Mouse (Mus musculus): Measurements from ENCODE around the gene Bicral.

DNA sequence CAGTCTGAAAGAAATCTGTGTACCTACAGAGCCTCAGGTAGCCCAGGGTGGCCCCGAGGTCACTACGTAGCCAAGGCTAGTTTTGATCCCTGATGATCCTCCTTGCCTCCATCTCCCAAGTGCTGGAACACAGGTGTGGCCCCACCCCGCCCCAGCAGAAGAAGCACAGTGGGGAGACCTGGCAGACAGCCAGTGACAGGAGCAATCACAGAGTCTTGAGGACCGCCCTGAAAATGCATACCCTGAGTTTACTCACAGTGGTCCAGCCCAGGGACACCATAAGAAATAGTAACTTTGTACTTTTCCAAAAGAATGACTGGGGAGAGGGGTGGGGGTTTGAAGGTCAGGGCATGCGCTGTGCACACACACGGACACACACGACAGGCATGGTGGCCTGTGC, 37.7 kb downstream of the Bicral start:
- TF ChIP-seq POLR2A (IDR thresholded peaks at IDR 0.05; ENCODE audit: borderline replicate concordance, insufficient read depth, low read length) (no peak), CTCF (IDR thresholded peaks at IDR 0.05; ENCODE audit: borderline replicate concordance, insufficient read depth, low read depth, low read length) (no peak)

All from cerebellum, adult 2 months (tissue).